Mouse (Mus musculus) left cerebral cortex, postnatal 25 days (tissue): ENCODE data around the gene Prss23. TPM values are rescaled to one million over a fixed set of nuclear protein-coding genes. Genes with fewer than 3 reads are reported as not detected.
A peak's percentile ranks its signal among the peaks of the same experiment; 100 is the strongest.

Source experiments
- DNase-seq, 2 experiments: peaks; one replicate each; pipeline ENCODE4 v3.0.0; 2022; ENCODE audit warnings: low spot score in 2 of 2, mixed read lengths in 1 of 2
- intact Hi-C: fragments of 180-260 bp; cut with DNase I; formaldehyde crosslinking; loops from one replicate; pipeline ENCODE4 v1.15.1; 2025
- total RNA-seq, 2 experiments: library from RNA; stranded (reverse); gene quantifications; 2 replicates each; pipeline ENCODE4 v1.2.3; 2021

Gene Prss23
- 10 to 100 TPM; 18.2 to 19.0 TPM for total RNA-seq

DNA sequence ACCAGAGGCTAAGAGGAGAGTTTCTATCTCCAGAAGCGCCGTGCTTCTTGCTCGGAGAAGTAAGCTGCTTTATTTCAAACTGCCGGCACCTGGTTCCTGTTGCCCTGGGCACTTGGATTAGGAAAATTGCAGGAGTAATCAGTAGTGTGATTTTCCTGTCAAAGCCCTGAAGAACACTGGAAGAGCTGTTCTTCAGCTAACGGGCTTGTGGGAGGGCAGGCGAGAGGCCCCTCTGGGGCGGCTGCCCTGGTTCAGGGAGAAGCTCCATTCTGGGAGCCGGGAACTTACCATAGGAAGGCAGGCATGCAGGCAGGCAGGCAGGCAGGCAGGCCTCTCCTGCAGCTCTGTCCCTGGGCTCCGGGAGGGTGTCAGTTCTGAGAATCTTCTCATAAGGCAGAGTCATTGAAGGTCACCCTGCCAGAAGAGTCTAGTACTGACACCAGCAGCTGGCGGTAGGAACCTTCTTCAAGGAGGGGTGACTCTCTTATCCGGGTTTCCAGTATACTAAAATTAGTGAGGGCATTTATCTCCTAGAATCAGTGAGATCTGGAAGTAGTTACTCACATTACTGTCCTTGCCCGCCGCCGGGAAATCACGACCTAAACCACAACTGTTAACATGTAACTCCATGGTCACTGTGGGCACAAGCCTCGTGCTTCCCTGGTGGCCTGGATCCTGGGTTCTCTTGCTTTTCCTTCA lies at the start of gene Prss23:
Gene Prss23, minus strand, starts transcription at position 457 of the 699 bp plus-strand sequence.
- no peak for DNase-seq
- intact Hi-C loops, result no loop called here

DNA sequence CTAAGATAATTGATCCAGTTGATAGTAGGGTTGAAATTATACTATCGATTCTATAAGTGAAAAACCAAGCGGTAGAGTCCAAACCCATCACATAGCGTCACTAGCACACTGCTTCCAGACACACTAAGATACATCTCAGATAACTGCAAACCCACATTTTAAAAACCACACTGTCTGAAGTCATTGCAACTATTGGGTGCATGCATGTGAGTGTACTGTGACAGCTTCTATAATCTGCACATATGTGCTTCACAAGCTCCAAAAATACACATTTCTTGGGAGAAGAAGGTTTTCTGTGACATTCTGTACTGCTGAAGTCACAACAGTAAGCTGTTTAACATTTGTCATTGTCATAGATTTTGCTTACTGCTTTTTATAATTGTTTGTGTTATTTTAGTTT lies 49.1 kb upstream of the Prss23 start:
- intact Hi-C loops, result no loop called here
- DNase-seq, result peak in 1 of 2 experiments; percentile 11

DNA sequence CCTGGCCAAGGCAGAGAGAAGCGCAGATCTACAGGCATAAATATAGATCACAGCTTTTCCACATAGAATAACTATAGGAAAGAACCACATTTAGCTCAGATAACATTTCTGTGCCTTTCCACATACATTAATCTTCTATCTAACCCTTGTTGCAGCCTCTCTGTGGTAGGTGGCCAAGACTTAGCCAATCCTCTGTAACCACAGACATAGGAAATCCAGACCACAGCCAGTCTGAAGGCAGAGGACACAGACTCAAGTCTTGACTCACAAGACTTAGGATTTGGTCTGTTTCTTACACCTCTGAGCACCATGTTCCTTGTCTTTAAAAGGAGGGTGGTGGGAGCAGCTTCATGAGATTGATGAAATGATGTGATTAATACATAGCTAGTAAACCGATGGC lies 37.6 kb upstream of the Prss23 start:
- DNase-seq, result no peak
- intact Hi-C loops, result loop anchor here (5.0 kb wide), 3 partner anchors 62 to 108 kb away; no protein-coding TSS in a partner anchor

DNA sequence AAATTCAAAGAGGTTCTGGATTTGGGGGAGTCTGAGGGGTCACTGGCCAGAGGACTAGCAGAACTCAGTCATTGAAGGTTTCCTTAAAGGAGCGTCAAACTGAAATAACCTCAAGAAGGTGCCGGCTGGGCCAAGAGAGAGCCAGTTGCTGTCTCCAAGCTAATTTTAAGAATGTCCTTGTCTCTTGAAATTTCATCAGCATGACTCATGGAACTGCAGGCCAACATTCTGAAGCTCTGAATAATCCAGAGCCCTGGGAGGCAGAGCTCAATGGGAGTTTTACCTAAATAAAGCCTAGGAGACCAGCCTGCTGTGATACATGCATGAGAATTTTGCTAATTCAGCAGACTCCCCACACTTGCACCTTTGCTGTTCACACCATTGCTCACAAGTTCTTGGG lies 36.5 kb upstream of the Prss23 start:
- peak; percentile 20 to 92 for DNase-seq
- intact Hi-C loops, result loop anchor here (1.0 to 5.0 kb wide), 4 partner anchors 22 to 109 kb away; no protein-coding TSS in a partner anchor

DNA sequence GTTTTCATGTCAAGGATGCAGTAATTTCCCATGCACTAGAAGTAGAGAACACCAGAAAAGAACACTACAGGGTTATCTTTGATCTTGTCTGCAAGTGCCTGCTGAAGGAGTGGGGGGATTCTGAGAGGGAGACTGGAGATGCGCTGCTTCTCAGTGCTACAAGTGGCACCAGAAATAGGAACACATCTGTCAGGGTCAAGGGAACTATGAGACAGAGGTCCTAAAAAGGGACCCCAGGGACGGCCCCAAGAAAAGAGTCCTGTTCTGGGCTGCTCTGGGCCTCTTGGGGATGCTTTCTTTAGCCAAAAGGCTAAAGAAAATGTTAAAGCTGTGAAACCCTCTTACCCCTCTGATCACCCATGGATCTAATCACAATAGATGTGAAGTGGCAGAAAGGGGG lies 35.2 kb upstream of the Prss23 start:
- no peak for DNase-seq
- intact Hi-C loops, result loop anchor here (5.0 kb wide), 3 partner anchors 60 to 110 kb away; no protein-coding TSS in a partner anchor

DNA sequence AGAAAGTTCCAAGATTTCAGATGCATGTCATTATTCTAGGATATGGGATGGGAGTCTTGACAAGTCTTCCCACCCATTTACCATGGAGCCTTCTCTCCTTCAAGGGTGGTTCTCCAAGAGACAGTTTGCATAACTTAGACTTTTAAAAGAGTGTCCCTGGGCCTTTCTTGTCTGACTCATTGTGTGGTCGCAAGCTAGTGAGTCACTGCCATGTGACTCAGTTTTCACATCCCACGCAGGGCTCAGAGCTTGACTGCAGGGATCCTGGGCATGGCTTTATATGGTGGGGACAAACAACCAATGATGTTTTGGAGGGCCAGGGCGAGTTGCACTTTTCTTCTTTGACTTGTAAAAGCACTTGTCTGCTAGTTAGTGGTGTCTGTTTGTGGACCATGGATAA lies 34.0 kb upstream of the Prss23 start:
- intact Hi-C loops, result loop anchor here (5.0 kb wide), 3 partner anchors 59 to 111 kb away; no protein-coding TSS in a partner anchor
- DNase-seq, result peak; percentile 14 to 86

DNA sequence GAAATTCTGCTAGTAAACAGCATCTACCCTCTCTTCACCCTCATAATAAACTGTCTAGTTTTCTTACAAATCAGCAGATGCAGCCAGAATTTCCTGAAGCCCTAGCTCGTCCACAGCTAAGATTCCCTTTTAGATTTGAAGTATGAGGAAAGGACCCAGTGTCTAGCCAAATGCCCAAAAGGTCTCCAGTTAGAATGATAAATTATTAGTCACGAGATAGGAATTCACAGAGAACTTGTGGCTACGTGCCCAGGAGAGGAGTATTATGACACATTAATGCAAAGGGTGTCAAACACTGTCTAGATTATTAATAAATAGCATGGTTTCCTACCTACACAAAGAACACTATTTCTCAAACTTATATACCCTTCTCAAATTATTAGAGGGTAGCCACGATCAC lies 32.6 kb upstream of the Prss23 start:
- no peak for DNase-seq
- intact Hi-C loops, result loop anchor here (5.0 kb wide), 3 partner anchors 57 to 113 kb away; no protein-coding TSS in a partner anchor

DNA sequence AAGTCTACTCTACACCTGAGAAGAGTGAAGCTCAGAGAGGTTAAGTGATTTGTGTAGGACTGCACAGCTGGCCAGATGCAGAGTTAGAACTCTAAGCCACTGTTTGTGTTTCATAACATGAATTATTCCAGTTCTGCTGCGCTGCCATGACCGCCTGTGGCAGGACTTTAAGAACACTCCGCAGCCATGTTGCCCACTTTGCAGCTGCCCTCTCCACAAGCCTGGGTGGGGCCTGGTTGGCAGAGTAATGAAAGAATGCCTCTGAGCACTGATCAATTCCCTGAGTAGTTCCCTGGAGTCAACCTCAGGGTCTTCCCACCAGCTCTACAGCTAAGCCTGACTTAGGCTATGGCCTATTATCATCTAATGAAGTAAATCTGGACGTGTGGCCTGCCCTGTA lies 32.1 kb upstream of the Prss23 start:
- no peak for DNase-seq
- intact Hi-C loops, result no loop called here

DNA sequence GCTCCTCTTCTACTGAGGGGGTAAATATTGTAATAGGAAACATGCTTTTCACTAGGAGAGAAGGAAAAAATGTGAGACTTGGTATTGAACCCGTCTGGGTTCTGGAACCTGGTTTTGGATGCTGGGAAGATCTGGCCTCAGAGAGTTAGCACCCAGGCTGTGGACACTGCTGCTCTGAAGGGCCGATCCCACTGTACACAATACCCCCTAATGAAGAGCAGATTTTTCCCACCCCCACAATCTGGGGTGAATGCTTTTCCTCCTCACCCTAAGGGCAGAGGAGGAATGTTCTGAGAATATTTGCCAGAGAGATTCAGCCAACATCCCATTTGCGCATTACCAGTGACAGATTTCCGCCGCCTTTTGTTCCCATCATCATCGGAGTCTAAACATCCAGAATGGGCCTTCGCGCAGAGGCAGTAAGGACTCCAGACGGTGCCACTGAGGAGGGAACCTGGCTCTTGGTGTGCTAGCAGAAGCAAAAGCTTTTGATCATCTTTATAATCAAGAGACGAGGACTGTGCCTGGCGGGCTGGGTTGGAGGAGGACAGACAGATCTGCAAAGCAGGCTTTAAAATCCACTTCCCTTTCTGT lies 31.6 kb upstream of the Prss23 start:
- no peak for DNase-seq

DNA sequence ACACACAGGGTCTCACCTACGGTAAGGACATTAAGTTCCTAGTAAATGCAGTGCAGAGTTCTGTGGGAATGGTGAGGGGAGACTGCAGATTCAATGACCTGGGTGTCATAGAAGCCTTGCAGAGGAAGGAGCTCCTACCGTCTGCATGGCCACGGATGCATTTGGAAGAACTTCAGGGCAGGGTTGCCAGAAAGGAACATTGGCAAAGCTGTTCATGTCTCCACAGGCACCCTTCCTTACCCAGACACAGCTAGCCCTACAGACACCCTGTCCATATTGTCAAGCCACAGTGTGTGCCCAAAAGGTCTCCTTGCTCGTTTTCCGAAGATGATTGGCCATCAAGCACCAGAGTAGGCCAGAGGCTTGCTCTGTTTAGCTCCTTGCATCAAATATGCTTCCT lies 30.1 kb upstream of the Prss23 start:
- intact Hi-C loops, result no loop called here
- DNase-seq, result no peak

More for the DNA sequence above, 31.6 kb upstream of the Prss23 start:
- intact Hi-C loops, result no loop called here

DNA sequence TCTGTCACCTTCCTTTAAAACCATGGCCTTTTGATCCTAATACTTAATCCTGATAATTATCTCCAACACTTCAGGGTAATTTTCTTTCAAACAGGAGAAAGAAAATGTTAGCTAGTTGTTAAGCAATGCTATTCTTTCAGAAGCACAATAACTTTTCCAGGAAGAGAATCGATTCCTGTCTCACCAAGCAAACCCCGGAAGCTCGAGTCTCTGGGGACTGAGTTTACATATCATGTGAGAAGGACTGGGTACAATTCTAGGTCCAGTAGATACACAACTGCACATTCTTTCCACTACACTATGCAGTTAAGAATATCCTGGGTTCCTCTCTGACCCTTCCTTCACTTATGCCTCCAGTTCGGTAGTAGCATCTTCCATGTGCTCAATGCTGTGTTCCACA lies 29.7 kb upstream of the Prss23 start:
- intact Hi-C loops, result no loop called here
- no peak for DNase-seq

DNA sequence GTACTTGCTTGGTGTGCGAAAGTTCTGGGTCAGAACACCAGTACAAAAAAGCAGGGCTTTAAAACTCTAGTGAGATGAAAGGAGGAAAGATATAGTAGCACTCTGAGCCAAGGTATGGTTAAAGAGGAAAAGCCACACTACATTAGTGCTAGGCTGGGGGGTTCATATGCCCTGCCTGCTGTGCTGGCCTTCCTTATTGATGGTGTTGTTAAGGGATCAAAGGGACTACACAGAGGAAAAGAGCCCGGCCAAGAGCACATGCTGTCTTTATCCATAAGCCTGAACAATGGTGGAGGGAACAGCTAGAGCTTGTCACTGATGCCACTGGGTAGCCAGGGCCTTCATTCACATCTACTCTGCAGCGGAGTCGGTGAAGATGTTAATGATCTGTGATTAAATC lies 28.2 kb upstream of the Prss23 start:
- intact Hi-C loops, result no loop called here
- DNase-seq, result no peak

DNA sequence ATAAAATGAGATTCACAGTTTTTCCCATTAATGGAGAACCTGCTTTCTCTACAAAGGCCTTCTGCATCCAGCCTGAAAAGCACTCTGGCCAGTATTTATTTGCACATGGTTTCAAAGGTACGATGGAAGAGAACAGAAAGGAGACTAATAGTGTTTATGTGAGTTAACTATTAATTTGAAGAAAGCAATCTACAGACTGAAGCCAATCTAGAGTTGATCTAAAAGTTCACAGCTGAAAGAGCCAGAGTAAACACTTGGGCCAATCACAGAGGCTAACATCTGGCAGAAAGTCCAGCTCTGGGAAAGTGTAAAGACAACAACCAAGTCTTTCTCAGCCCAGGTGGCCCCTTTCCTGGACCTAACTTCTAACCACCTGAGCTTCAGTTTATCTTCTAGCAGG lies 27.1 kb upstream of the Prss23 start:
- DNase-seq, result no peak

DNA sequence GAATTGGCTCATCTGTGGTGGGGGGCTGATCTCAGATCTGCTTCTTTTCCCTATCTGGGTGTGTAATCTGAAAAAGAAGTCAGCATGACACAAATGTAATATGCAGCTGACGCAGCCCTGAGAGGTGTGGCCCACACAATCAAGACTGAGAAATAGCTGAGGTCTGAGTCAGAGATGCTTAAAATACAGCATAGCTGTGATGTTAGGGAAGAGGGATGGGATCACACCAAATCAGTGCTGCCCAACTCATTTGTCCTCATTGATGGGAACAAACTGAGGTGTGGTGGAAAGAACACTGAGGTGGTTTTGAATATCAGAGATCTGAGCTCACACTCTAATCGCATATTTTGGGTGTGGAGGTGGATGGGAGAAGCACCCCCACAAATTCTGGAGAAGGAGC lies 14.0 kb upstream of the Prss23 start:
- intact Hi-C loops, result loop anchor here (1.0 kb wide), 1 partner anchor 22 kb away; no protein-coding TSS in a partner anchor
- DNase-seq, result peak; percentile 18 to 91

More for the DNA sequence above, 27.1 kb upstream of the Prss23 start:
- intact Hi-C loops, result no loop called here

DNA sequence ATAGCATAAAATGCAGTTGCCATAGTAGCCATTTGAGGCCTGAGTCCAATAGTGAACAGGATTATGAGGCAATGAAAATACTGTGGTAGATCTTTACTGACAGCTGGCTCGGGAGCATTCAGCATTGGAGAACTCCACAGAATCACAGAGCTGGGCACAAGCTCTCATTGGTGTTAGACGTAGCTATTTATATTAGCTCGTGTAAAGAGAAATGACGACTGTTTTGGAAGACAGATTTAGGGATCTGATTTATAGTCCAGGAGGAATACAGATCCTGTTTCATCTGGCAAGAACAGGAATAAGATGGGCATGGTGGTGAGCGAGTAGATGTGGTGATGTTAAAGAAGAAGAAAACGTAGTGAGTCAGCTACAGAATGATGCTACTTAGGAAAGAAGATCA lies 12.4 kb upstream of the Prss23 start:
- intact Hi-C loops, result no loop called here
- no peak for DNase-seq

DNA sequence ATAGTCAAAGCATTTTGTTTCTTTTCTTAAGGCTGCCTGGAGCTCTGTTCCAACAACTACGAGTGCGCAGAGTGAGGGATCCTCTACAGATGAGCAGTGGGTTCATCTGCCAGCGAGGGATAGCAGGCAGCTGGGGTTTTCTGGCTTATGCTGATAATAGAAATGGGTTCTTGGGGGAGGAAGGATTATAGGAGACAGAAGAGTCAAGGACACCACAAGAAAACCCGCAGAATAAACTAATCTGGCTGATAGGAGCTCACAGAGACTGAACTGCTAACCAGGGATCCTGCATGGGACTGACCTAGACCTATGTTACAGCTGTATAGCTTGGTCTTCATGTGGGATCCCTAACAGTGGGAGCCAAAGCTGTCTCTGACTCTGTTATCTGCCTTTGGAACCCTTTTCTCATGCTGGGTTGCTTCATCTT lies 456 bp upstream of the Prss23 start:
- intact Hi-C loops, result no loop called here
- DNase-seq, result no peak

DNA sequence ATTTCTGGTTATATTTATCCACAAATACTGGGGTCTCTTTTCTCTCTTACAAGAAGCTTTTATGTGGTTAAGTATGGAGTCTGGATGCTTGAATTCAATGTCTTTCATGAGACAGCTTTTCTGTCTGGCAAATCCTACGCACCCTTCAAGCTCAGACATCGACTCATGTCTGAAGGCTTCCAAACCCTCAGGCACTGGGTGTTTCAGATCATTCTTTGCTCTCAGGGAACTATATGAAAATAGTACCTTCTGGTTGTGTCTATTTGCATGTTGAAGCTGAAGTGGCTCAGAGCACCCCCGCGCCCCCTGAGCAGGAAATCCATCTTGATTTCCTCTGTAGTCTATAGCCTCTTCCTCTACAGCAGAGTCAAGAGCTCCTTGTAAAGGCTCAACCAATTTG lies 3.2 kb downstream of the Prss23 start:
- peak in 1 of 2 experiments; percentile 49 for DNase-seq
- intact Hi-C loops, result no loop called here

DNA sequence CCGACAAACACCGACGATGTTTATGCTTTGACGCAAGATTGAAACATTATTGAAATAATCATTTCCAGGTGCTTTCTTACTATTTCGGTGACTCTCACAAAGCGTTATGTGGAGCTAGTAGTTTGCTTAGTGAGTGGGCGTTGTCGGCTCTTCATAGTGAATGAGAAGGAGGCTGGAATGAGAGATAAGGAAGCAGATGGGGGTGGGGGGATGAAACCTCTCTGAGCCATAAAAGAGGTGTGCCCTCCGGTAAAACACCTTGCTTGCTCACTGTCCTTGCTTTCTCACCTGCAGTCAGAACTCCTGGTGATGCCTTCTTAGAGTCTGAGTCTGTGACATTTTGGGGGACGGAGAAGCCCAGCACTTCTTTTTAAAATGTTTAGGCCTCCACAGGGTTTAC lies 4.8 kb downstream of the Prss23 start:
- intact Hi-C loops, result no loop called here
- no peak for DNase-seq

DNA sequence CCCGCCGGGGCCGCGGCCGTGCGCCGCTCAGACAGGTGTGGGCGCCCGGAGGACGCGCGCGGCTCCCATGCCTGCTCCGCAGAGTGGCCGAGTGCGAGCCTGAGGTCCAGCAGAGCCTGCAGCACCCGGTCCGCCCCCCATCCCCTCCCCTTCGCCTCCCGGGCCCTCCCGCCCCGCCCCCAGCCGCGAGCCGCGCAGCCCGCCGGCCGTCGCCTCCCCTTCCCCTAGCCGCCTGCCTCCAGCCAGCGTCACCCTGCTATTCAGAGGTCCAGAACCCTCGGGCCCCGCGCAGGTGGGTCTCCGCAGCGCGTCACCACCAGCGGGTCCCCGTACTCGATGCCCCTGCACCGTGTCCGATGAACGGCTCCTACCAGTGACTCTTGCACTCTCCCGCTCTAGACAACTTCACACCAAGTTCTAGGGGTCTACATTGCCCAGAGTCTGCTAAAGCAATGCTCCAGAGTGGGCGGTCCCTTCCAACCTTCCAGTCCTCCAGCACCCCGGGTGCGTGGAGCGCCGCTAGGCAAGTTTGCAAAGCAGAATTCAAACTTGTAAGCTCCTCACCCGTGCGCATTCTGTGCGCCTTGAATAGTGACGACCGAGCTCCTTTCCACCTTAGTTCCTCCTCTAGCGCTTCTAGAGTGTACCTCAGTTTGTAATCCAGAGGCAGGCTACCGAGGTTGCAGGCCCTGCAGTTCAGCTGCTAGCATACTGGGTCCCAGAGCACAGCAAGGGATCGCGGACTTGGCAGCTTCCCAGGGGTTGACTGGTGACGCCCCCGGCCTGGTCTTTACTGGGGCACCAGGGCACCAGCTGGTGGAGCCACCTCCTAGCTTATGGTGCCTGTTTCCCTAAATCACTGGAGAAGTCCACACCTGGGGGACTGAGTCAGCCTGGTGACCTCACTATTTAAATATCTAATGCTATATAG lies 9.3 kb downstream of the Prss23 start:
- no peak for DNase-seq
- intact Hi-C loops, result loop anchor here (5.0 kb wide), 1 partner anchor 115 kb away; the partner anchor contains the start of gene Me3
